ENCODE assay signal across 8 mouse cellular contexts in the genomic region with DNA sequence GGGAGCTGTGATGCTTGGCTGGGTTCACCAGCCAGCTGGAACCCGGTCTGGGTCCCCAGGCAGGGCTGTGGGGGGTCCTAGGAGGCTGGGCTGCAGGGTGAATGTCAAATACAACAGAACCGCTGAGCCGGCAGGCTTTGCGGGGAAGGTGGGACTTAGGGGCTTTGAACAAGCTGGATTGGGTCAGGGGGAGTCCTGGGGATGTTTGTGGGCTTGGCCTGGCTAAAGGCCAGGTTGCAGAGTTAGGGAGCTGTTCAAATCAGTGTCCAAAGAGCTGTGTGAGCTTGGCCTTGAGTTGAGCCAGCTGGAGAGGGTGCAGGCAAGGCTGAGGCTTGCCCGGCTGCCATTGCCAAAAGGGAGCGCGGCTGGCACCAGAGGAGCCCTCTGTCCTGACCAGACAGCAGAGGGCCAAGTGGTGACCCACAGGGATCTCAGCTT.
DNase-seq lines count a peak whose midpoint lies in the region; ATAC-seq and TF ChIP-seq lines count a peak whose summit lies in the region.

No protein-coding gene starts in this region.

- no peaks in the 10 kb centered on the region for H3K9me3 ChIP-seq in limb, embryonic 14.5 days (ENCODE audit: control insufficient read depth, low read length)
- H3K9me3 ChIP-seq in stomach, embryonic 14.5 days (ENCODE audit: control insufficient read depth, low read depth, low read length) = no peaks in the 10 kb centered on the region

- no peaks in the 10 kb centered on the region for H3K36me3 ChIP-seq in limb, embryonic 14.5 days (ENCODE audit: control insufficient read depth, insufficient read depth, low read length)
- H3K36me3 ChIP-seq in stomach, embryonic 14.5 days (ENCODE audit: control insufficient read depth, insufficient read depth, low read length) = no peaks in the 10 kb centered on the region

- DNase-seq in adrenal gland, adult 2 months = peak; percentile 67
- no peak for DNase-seq in adrenal gland, adult 18-20 months (ENCODE audit: low spot score in 2 of 2)
- DNase-seq in right cerebral cortex, adult 18-20 months = peak; percentile 22
- no peak for DNase-seq in right cerebral cortex, postnatal 14 days
- DNase-seq in heart, postnatal 14 days = peak; percentile 31 to 45
- DNase-seq in limb, embryonic 14.5 days (ENCODE audit: low spot score) = peak; percentile 19

- H3K27me3 ChIP-seq in limb, embryonic 14.5 days (ENCODE audit: control insufficient read depth, insufficient read depth, low read length) = no peaks in the 10 kb centered on the region
- no peaks in the 10 kb centered on the region for H3K27me3 ChIP-seq in stomach, embryonic 14.5 days (ENCODE audit: control insufficient read depth, insufficient read depth, low read length)

- H3K27ac ChIP-seq in limb, embryonic 14.5 days (replicated peaks; ENCODE audit: low read depth, low read length) = no peak overlapping the region
- H3K27ac ChIP-seq in stomach, embryonic 14.5 days (ENCODE audit: low read length) = no peak overlapping the region

- intact Hi-C loops in heart, postnatal 14 days (cut with DNase I) = no loop called here

- H3K9ac ChIP-seq in limb, embryonic 14.5 days (ENCODE audit: low read depth, low read length, severe bottlenecking) = 0 out of 2 replicates have a peak overlapping the region, but pooled peaks have one; percentile 22
- no peak overlapping the region for H3K9ac ChIP-seq in stomach, embryonic 14.5 days (replicated peaks; ENCODE audit: low read depth, low read length)

- H3K4me2 ChIP-seq in limb, embryonic 14.5 days (replicated peaks; ENCODE audit: low read depth, low read length, severe bottlenecking) = peak overlapping the region; percentile 41
- peak overlapping the region; percentile 41 for H3K4me2 ChIP-seq in stomach, embryonic 14.5 days (replicated peaks; ENCODE audit: low read depth, low read length)

- H3K4me1 ChIP-seq in limb, embryonic 14.5 days (ENCODE audit: control insufficient read depth, insufficient read depth, low read length) = peaks cover 13% of the 10 kb centered on the region
- H3K4me1 ChIP-seq in stomach, embryonic 14.5 days (ENCODE audit: control insufficient read depth, insufficient read depth, low read length) = peaks cover 4% of the 10 kb centered on the region; the same call in 1 of the 2 replicates

- WGBS in limb, embryonic 14.5 days = 41% methylated on average over 7 of the region's 7 CpGs
- 29% methylated on average over 7 of the region's 7 CpGs for WGBS in stomach, embryonic 14.5 days

- ATAC-seq in limb, embryonic 14.5 days (ENCODE audit: low FRiP score, low read depth) = no peak
- ATAC-seq in stomach, embryonic 14.5 days (ENCODE audit: insufficient number of reproducible peaks, insufficient read depth, low FRiP score, low read depth) = peak; percentile 62; the same call in 1 of the 2 replicates
- no peak for ATAC-seq in CD4-positive, CD25-positive, alpha-beta regulatory T cell, adult 4 months

- no peak for TF ChIP-seq POLR2A in limb, embryonic 14.5 days (IDR thresholded peaks at IDR 0.05; ENCODE audit: borderline replicate concordance, extremely low read depth, insufficient read depth, insufficient read length)

- peak overlapping the region; percentile 17; the same call in 1 of the 2 replicates for H3K4me3 ChIP-seq in limb, embryonic 14.5 days (replicated peaks; ENCODE audit: low read length)
- peak overlapping the region; percentile 13 for H3K4me3 ChIP-seq in stomach, embryonic 14.5 days (ENCODE audit: low read depth, low read length)

Comparison
In these comparisons a context has a peak if more than half of its experiments do, and no peak if none do; other contexts are left out.
1. DNase-seq: peak in adrenal gland, adult 2 months (single experiment), right cerebral cortex, adult 18-20 months (single experiment), heart, postnatal 14 days (2 of 2) and limb, embryonic 14.5 days (single experiment); none in adrenal gland, adult 18-20 months (0 of 2) and right cerebral cortex, postnatal 14 days (single experiment).